Mouse (Mus musculus): ENCODE measurements around the gene Olfr1065. TPM values are rescaled to one million over a fixed set of nuclear protein-coding genes. Genes with fewer than 3 reads are reported as not detected.

Olfr1065 gene
- polyA plus RNA-seq, 1 experiment from 2014 or later = not detected

DNA sequence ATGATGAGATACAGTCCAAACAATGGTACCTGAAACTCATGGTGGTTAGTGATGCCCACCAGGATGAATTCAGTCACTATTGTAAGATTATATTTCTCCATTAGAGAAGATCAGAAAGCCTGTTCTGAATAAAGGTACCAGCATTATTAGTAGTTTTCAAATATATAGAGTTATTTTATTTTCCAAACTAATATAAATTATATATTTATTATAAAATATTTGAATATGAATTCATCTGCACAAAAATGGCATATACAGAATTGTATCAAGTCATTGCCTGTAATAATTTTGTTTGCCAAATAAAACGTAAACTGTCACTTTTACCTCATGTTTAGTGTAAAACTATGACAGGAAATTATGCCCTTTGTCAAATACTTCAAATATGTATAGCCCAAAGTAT is 36.4 kb downstream of the Olfr1065 start, which contains the start of gene Olfr1061:
Gene Olfr1061 (minus strand): TSS at position 101 of the 400 bp plus-strand sequence.
- ATAC-seq = no peak
- Histone ChIP-seq H3K4me3 (ENCODE audit: low read depth, low read length) (no peak within 1 kb of the TSS), H3K4me1 (ENCODE audit: insufficient read depth, low read depth, low read length) (no peaks in the 10 kb centered on the region), H3K27ac (ENCODE audit: low read length) (no peak within 1 kb of the TSS), H3K4me2 (replicated peaks; ENCODE audit: low read depth, low read length) (no peak within 1 kb of the TSS), H3K9me3 (ENCODE audit: low read length) (no peaks in the 10 kb centered on the region), H3K9ac (replicated peaks; ENCODE audit: low read depth) (no peak within 1 kb of the TSS), H3K36me3 (ENCODE audit: insufficient read depth, low read length) (no peaks in the 10 kb centered on the region), H3K27me3 (replicated peaks; ENCODE audit: insufficient read depth, low read length) (no peaks in the 10 kb centered on the region)
- 70% methylated on average over 1 of the region's 1 CpGs for WGBS
- TF ChIP-seq CTCF (IDR thresholded peaks at IDR 0.05) = no peak
- TF ChIP-seq EP300 (IDR thresholded peaks at IDR 0.05) = no peak
- no peak for DNase-seq (ENCODE audit: low spot score)

DNA sequence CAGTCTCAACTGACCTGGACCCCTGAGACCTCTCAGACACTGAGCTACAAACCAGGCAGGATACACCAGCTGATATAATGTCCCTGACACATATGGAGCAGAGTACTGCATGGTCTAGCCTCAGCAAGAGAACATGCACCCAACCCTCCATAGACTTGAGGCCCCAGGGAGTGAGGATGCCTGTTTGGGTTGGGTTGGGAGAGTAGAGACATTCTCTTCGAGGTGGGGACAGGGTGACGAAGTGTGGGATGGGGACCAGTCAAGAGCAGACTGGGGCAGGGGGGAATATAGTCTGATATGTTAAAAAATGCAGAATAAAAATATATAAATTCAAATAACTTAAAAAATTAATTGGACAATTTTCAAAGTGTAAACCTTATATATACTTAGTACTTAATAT is 55.3 kb downstream of the Olfr1065 start:
- DNase-seq (ENCODE audit: low spot score) (no peak), ATAC-seq (no peak)
- WGBS = 80% methylated on average over 2 of the region's 2 CpGs
- no peaks in the 10 kb centered on the region for H3K36me3 ChIP-seq (ENCODE audit: insufficient read depth, low read length)
- no peak overlapping the region for H3K4me2 ChIP-seq (replicated peaks; ENCODE audit: low read depth, low read length)
- H3K27me3 ChIP-seq (replicated peaks; ENCODE audit: insufficient read depth, low read length) = no peaks in the 10 kb centered on the region
- H3K27ac ChIP-seq (ENCODE audit: low read length) = no peak overlapping the region
- no peaks in the 10 kb centered on the region for H3K9me3 ChIP-seq (ENCODE audit: low read length)
- no peaks in the 10 kb centered on the region for H3K4me1 ChIP-seq (ENCODE audit: insufficient read depth, low read depth, low read length)
- TF ChIP-seq CTCF (IDR thresholded peaks at IDR 0.05) (no peak), EP300 (IDR thresholded peaks at IDR 0.05) (no peak)
- no peak overlapping the region for H3K4me3 ChIP-seq (ENCODE audit: low read depth, low read length)
- no peak overlapping the region for H3K9ac ChIP-seq (replicated peaks; ENCODE audit: low read depth)

Other genes with a start within 250 kb of the Olfr1065 start
- not detected in 2 replicates for gene Olfr1045, start 247.6 kb downstream of the Olfr1065 start, polyA plus RNA-seq (2015; fragmentation: Nextera tagmentation; extraction: Ambion mirVana)
- not detected in 2 replicates for gene Olfr1046, start 231.3 kb downstream of the Olfr1065 start, polyA plus RNA-seq (2015; fragmentation: Nextera tagmentation; extraction: Ambion mirVana)
- gene Olfr1047, start 219.2 kb downstream of the Olfr1065 start, polyA plus RNA-seq (2015; fragmentation: Nextera tagmentation; extraction: Ambion mirVana) = not detected in 2 replicates
- gene Olfr1048, start 210.3 kb downstream of the Olfr1065 start, polyA plus RNA-seq (2015; fragmentation: Nextera tagmentation; extraction: Ambion mirVana) = not detected in 2 replicates
- not detected in 2 replicates for gene Olfr1049, start 192.3 kb downstream of the Olfr1065 start, polyA plus RNA-seq (2015; fragmentation: Nextera tagmentation; extraction: Ambion mirVana)
- gene Olfr1051, start 171.5 kb downstream of the Olfr1065 start, polyA plus RNA-seq (2015; fragmentation: Nextera tagmentation; extraction: Ambion mirVana) = not detected in 2 replicates
- not detected in 2 replicates for gene Olfr1052, start 158.1 kb downstream of the Olfr1065 start, polyA plus RNA-seq (2015; fragmentation: Nextera tagmentation; extraction: Ambion mirVana)
- gene Olfr1053, start 135.3 kb downstream of the Olfr1065 start, polyA plus RNA-seq (2015; fragmentation: Nextera tagmentation; extraction: Ambion mirVana) = not detected in 2 replicates
- gene Olfr1054, start 115.2 kb downstream of the Olfr1065 start, polyA plus RNA-seq (2015; fragmentation: Nextera tagmentation; extraction: Ambion mirVana) = not detected in 2 replicates
- not detected in 2 replicates for gene Olfr1055, start 100.3 kb downstream of the Olfr1065 start, polyA plus RNA-seq (2015; fragmentation: Nextera tagmentation; extraction: Ambion mirVana)
- not detected in 2 replicates for gene Olfr1056, start 88.1 kb downstream of the Olfr1065 start, polyA plus RNA-seq (2015; fragmentation: Nextera tagmentation; extraction: Ambion mirVana)
- gene Olfr1057, start 72.2 kb downstream of the Olfr1065 start, polyA plus RNA-seq (2015; fragmentation: Nextera tagmentation; extraction: Ambion mirVana) = not detected in 2 replicates
- gene Olfr1058, start 62.0 kb downstream of the Olfr1065 start, polyA plus RNA-seq (2015; fragmentation: Nextera tagmentation; extraction: Ambion mirVana) = not detected in 2 replicates
- not detected in 2 replicates for gene Olfr1061, start 36.5 kb downstream of the Olfr1065 start, polyA plus RNA-seq (2015; fragmentation: Nextera tagmentation; extraction: Ambion mirVana)
- gene Olfr1062, start 23.8 kb downstream of the Olfr1065 start, polyA plus RNA-seq (2015; fragmentation: Nextera tagmentation; extraction: Ambion mirVana) = not detected in 2 replicates
- not detected in 2 replicates for gene Olfr1066, start 5.7 kb upstream of the Olfr1065 start, polyA plus RNA-seq (2015; fragmentation: Nextera tagmentation; extraction: Ambion mirVana)
- gene Olfr228, start 36.8 kb upstream of the Olfr1065 start, polyA plus RNA-seq (2015; fragmentation: Nextera tagmentation; extraction: Ambion mirVana) = not detected in 2 replicates
- gene Olfr1076, start 57.9 kb upstream of the Olfr1065 start, polyA plus RNA-seq (2015; fragmentation: Nextera tagmentation; extraction: Ambion mirVana) = not detected in 2 replicates
- gene Olfr1079, start 91.9 kb upstream of the Olfr1065 start, polyA plus RNA-seq (2015; fragmentation: Nextera tagmentation; extraction: Ambion mirVana) = not detected in 2 replicates
- gene Olfr1080, start 107.6 kb upstream of the Olfr1065 start, polyA plus RNA-seq (2015; fragmentation: Nextera tagmentation; extraction: Ambion mirVana) = not detected in 2 replicates
- not detected in 2 replicates for gene Olfr1082, start 148.4 kb upstream of the Olfr1065 start, polyA plus RNA-seq (2015; fragmentation: Nextera tagmentation; extraction: Ambion mirVana)
- not detected in 2 replicates for gene Olfr1084, start 189.1 kb upstream of the Olfr1065 start, polyA plus RNA-seq (2015; fragmentation: Nextera tagmentation; extraction: Ambion mirVana)
- gene Olfr1085, start 211.4 kb upstream of the Olfr1065 start, polyA plus RNA-seq (2015; fragmentation: Nextera tagmentation; extraction: Ambion mirVana) = not detected in 2 replicates
- gene Olfr1086, start 229.5 kb upstream of the Olfr1065 start, polyA plus RNA-seq (2015; fragmentation: Nextera tagmentation; extraction: Ambion mirVana) = not detected in 2 replicates
- not detected in 2 replicates for gene Olfr1087, start 247.8 kb upstream of the Olfr1065 start, polyA plus RNA-seq (2015; fragmentation: Nextera tagmentation; extraction: Ambion mirVana)